Mouse (Mus musculus): ENCODE measurements around the gene Vangl2. TPM values are rescaled to one million over a fixed set of nuclear protein-coding genes. Genes with fewer than 3 reads are reported as not detected.

Gene Vangl2
- total and polyA plus RNA-seq, 3 experiments, result 0.39 to 3.0 TPM; not detected in 1

DNA sequence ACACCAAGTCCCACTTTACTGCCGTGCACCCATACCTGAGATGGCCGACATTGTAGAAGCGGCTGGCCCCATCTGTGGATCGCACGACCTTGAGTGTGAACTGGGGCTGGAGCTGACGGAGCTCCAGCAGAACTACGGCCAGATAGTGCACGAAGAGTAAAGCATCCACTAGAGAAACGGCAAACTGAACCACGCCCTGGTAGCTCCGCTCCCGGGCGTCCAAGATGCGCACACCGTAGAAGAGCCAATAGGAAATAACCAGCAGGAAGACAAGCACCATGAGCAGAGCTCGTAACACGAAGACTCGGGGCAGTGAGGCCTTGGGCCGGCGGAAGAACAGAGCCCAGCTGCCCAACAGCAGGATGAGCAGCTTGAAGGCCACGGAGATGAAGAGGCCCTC is 18.8 kb downstream of the Vangl2 start:
- Histone ChIP-seq H3K4me1 (ENCODE audit: control insufficient read depth in 1 of 2, insufficient read depth in 2 of 2, low read length in 2 of 2) (no peaks in the 10 kb centered on the region), H3K27ac (ENCODE audit: control insufficient read depth, low read depth, low read length) (no peak overlapping the region), H3K36me3 (ENCODE audit: control insufficient read depth in 1 of 2, insufficient read depth in 2 of 2, low read length in 2 of 2) (no peaks in the 10 kb centered on the region), H3K79me2 (ENCODE audit: control insufficient read depth, insufficient read depth, low read length, poor library complexity) (no peaks in the 10 kb centered on the region), H3K9ac (ENCODE audit: control insufficient read depth, low read depth, low read length, poor library complexity, severe bottlenecking) (no peak overlapping the region), H3K4me3 (ENCODE audit: control insufficient read depth in 1 of 2, insufficient read depth in 1 of 2, low read depth in 2 of 2, low read length in 2 of 2) (no peak overlapping the region), H3K27me3 (ENCODE audit: control insufficient read depth in 1 of 2, insufficient read depth in 2 of 2, low read length in 2 of 2) (no peaks in the 10 kb centered on the region), H3K9me3 (replicated peaks; ENCODE audit: insufficient read depth, low read length) (no peaks in the 10 kb centered on the region)
- TF ChIP-seq ZNF384 (IDR thresholded peaks at IDR 0.05; ENCODE audit: low read depth, low read length) (no peak), MYC (IDR thresholded peaks at IDR 0.05; ENCODE audit: low read depth, low read length) (no peak), USF1 (IDR thresholded peaks at IDR 0.05; ENCODE audit: low read depth, low read length) (no peak), E2F4 (IDR thresholded peaks at IDR 0.05; ENCODE audit: borderline replicate concordance, low read depth, low read length) (no peak), BHLHE40 (IDR thresholded peaks at IDR 0.05; ENCODE audit: borderline replicate concordance, low read depth, low read length) (no peak), GABPA (IDR thresholded peaks at IDR 0.05; ENCODE audit: low read depth, low read length) (no peak), TAL1 (IDR thresholded peaks at IDR 0.05; ENCODE audit: low read length) (no peak), ELF1 (IDR thresholded peaks at IDR 0.05; ENCODE audit: low read depth, low read length) (no peak), JUND (IDR thresholded peaks at IDR 0.05; ENCODE audit: low read depth, low read length) (no peak), RAD21 (IDR thresholded peaks at IDR 0.05; ENCODE audit: low read depth, low read length) (no peak)
- DNase-seq (ENCODE audit: low read depth, low spot score), result no peak

DNA sequence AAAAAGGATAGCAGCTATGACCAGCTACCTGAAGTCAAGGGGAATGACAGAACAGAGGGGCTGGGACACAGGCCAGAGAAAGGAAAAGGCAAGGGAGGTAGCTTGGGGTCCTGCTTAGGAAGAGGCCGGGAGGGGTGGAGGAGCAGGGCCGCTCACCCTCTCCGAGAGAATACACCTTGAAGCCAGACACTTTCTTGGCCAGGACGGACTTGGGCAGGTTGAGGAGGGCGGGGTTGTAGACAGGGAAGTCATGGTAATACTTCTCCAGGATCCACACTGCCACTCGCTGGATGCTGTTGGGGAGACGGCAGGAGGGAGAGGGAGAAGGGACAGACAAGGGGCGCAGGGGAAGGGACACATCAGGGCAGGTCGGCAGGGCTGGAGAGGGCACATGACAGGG is 19.9 kb downstream of the Vangl2 start:
- DNase-seq (ENCODE audit: low read depth, low spot score), result no peak
- H3K27ac ChIP-seq (ENCODE audit: control insufficient read depth, low read depth, low read length), result no peak overlapping the region
- no peak overlapping the region for H3K9ac ChIP-seq (ENCODE audit: control insufficient read depth, low read depth, low read length, poor library complexity, severe bottlenecking)
- no peaks in the 10 kb centered on the region for H3K4me1 ChIP-seq (ENCODE audit: control insufficient read depth in 1 of 2, insufficient read depth in 2 of 2, low read length in 2 of 2)
- H3K9me3 ChIP-seq (replicated peaks; ENCODE audit: insufficient read depth, low read length), result no peaks in the 10 kb centered on the region
- H3K27me3 ChIP-seq (ENCODE audit: control insufficient read depth in 1 of 2, insufficient read depth in 2 of 2, low read length in 2 of 2), result no peaks in the 10 kb centered on the region
- no peaks in the 10 kb centered on the region for H3K79me2 ChIP-seq (ENCODE audit: control insufficient read depth, insufficient read depth, low read length, poor library complexity)
- no peaks in the 10 kb centered on the region for H3K36me3 ChIP-seq (ENCODE audit: control insufficient read depth in 1 of 2, insufficient read depth in 2 of 2, low read length in 2 of 2)
- TF ChIP-seq MXI1 (IDR thresholded peaks at IDR 0.05; ENCODE audit: low read depth, low read length) (no peak), ETS1 (IDR thresholded peaks at IDR 0.05; ENCODE audit: low read depth, low read length) (no peak), ZNF384 (IDR thresholded peaks at IDR 0.05; ENCODE audit: low read depth, low read length) (no peak), MAFK (IDR thresholded peaks at IDR 0.05; ENCODE audit: borderline replicate concordance, low read depth, low read length) (no peak), EP300 (IDR thresholded peaks at IDR 0.05; ENCODE audit: low read depth in 1 of 2, low read length in 2 of 2) (no peak), TCF12 (IDR thresholded peaks at IDR 0.05; ENCODE audit: low read depth, low read length) (no peak), JUND (IDR thresholded peaks at IDR 0.05; ENCODE audit: low read depth, low read length) (no peak), UBTF (IDR thresholded peaks at IDR 0.05; ENCODE audit: borderline replicate concordance, insufficient read depth, low read depth, low read length) (no peak), NRF1 (IDR thresholded peaks at IDR 0.05; ENCODE audit: insufficient read depth, low read depth, low read length, poor library complexity, severe bottlenecking) (no peak), ZKSCAN1 (IDR thresholded peaks at IDR 0.05; ENCODE audit: low read depth, low read length) (no peak), CTCF (IDR thresholded peaks at IDR 0.05 in 2 of 3, conservative IDR thresholded peaks at IDR 0.05 in 1 of 3; ENCODE audit: control insufficient read depth in 1 of 3, insufficient read depth in 1 of 3, low read depth in 2 of 3, low read length in 3 of 3, poor library complexity in 1 of 3, severe bottlenecking in 1 of 3) (no peak), ELF1 (IDR thresholded peaks at IDR 0.05; ENCODE audit: low read depth, low read length) (no peak)
- no peak overlapping the region for H3K4me3 ChIP-seq (ENCODE audit: control insufficient read depth in 1 of 2, insufficient read depth in 1 of 2, low read depth in 2 of 2, low read length in 2 of 2)
